Mouse (Mus musculus): ENCODE measurements around the gene Osbpl6.

GRCm38 (mm10) chr2:76409526-76409925, 3.2 kb downstream of the Osbpl6 start:
- TF ChIP-seq CTCF (IDR thresholded peaks at IDR 0.05; ENCODE audit: low read depth) = no peak
- TF ChIP-seq EP300 (IDR thresholded peaks at IDR 0.05; ENCODE audit: low read depth) = no peak
